Mouse (Mus musculus) CH12.LX (cell line): ENCODE measurements around the gene Duoxa1.

Experiments
- BHLHE40 ChIP-seq: IDR thresholded peaks from 2 replicates; pipeline ENCODE4 v1.6.1; 2011; ENCODE audit warnings: mild to moderate bottlenecking, low read depth, low read length, improper control_type of control experiment
- CTCF ChIP-seq, 2 experiments: IDR thresholded peaks in 1 of 2; conservative IDR thresholded peaks in 1 of 2; 2 replicates each; pipeline ENCODE4 v1.5.1; 2011 to 2012; ENCODE audit warnings: low read depth in 2 of 2, low read length in 2 of 2, improper control_type of control experiment in 1 of 2, inconsistent platforms in 1 of 2, mild to moderate bottlenecking in 1 of 2, moderate library complexity in 1 of 2
- E2F4 ChIP-seq: IDR thresholded peaks from 2 replicates; pipeline ENCODE4 v1.6.1; 2011; ENCODE audit warnings: low read depth, low read length, improper control_type of control experiment; ENCODE audit not compliant: insufficient replicate concordance
- EP300 ChIP-seq: IDR thresholded peaks from 2 replicates; pipeline ENCODE4 v1.6.1; 2011; ENCODE audit warnings: low read length, improper control_type of control experiment
- GABPA ChIP-seq: IDR thresholded peaks from 2 replicates; pipeline ENCODE4 v1.6.1; 2012; ENCODE audit warnings: low read depth, low read length, improper control_type of control experiment, inconsistent platforms; ENCODE audit not compliant: insufficient replicate concordance
- SMC3 ChIP-seq: IDR thresholded peaks from 2 replicates; pipeline ENCODE4 v1.6.1; 2011; ENCODE audit warnings: low read depth, low read length, improper control_type of control experiment
- UBTF ChIP-seq: IDR thresholded peaks from 2 replicates; pipeline ENCODE4 v1.6.1; 2012; ENCODE audit warnings: low read depth, mild to moderate bottlenecking, inconsistent platforms, low read length, improper control_type of control experiment, moderate library complexity
- USF1 ChIP-seq: IDR thresholded peaks from 2 replicates; pipeline ENCODE4 v1.6.1; 2014; ENCODE audit warnings: low read depth, mild to moderate bottlenecking, inconsistent platforms, low read length, improper control_type of control experiment
- ZKSCAN1 ChIP-seq: IDR thresholded peaks from 2 replicates; pipeline ENCODE4 v1.6.1; 2012; ENCODE audit warnings: low read depth, inconsistent platforms, low read length, improper control_type of control experiment, borderline replicate concordance

- TF ChIP-seq SMC3: no peak
- no peak for TF ChIP-seq GABPA
- no peak for TF ChIP-seq EP300
- TF ChIP-seq CTCF (conservative IDR thresholded peaks at IDR 0.05 in 1 of 2, IDR thresholded peaks at IDR 0.05 in 1 of 2; ENCODE audit: low read depth in 2 of 2, low read length in 2 of 2): no peak
- no peak for TF ChIP-seq USF1
- TF ChIP-seq E2F4: no peak
- TF ChIP-seq BHLHE40: no peak
- TF ChIP-seq ZKSCAN1: no peak
- TF ChIP-seq UBTF: no peak
Observed at GRCm38 (mm10) chr2:122278769-122279168, 34.8 kb downstream of the Duoxa1 start.
